Mouse (Mus musculus) brain, embryonic 14.5 days (tissue): Measurements from ENCODE around the gene A730015C16Rik. TPM values are rescaled to one million over a fixed set of nuclear protein-coding genes. Genes with fewer than 3 reads are reported as not detected.

Experiments used
- DNase-seq: peaks from one replicate; pipeline ENCODE4 v3.0.0-alpha.2; 2011; ENCODE audit warnings: low read depth
- CTCF ChIP-seq: fragments of 200-500 bp; IDR thresholded peaks from 2 replicates; pipeline ENCODE4 v1.5.1; 2012; ENCODE audit warnings: inconsistent platforms, mild to moderate bottlenecking, moderate library complexity, borderline replicate concordance; ENCODE audit not compliant: insufficient read depth, insufficient read length; ENCODE audit errors: extremely low read depth
- POLR2A ChIP-seq: fragments of 200-500 bp; IDR thresholded peaks from 2 replicates; pipeline ENCODE4 v1.6.1; 2012; ENCODE audit warnings: mild to moderate bottlenecking, inconsistent platforms, borderline replicate concordance; ENCODE audit not compliant: poor library complexity, insufficient read depth, insufficient read length, severe bottlenecking; ENCODE audit errors: extremely low read depth
- polyA plus RNA-seq: library from polyadenylated mRNA; depleted of rRNA; stranded (reverse); fragments of >200 nt; gene quantifications from 2 replicates; pipeline ENCODE4 v1.2.3, GENCODE M21; 2012

A730015C16Rik gene
- polyA plus RNA-seq, 1 experiment = 0.26 TPM

DNA sequence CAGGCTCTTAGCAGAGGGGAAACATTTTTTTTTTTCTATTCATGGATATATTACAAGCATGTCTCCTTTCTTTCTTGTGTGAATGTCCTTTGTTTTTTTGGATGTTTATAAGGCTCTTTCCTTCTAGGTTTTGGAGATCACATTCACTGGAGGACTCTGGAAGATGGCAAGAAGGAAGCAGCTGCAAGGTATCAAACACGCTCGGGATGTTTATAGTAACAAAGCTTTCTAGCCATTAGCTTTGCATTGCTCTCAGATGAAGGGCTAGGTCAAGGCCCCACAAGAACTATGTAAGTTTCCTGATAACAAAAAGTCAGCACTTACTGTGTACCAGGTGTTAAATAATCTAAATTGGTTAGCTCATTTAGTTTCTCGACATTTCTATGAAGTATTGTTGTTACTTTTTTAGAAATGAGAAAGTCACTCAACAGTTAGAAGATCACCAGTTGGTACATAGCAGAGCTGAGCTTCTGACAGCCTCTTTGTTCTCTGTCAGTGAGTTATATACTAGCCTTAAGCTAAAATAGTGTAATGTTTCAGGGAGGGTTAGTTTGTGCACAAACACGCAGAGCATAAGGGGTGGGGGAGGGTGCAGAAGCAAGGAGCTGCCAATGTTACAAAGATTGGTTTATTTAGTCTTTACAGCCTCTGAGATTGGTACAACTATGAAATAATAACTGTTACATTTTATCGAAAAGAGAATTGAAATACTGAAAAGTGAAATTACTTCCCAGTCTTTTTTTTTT, 2.4 kb downstream of the A730015C16Rik start:
- DNase-seq = no peak
- TF ChIP-seq CTCF = no peak
- no peak for TF ChIP-seq POLR2A

DNA sequence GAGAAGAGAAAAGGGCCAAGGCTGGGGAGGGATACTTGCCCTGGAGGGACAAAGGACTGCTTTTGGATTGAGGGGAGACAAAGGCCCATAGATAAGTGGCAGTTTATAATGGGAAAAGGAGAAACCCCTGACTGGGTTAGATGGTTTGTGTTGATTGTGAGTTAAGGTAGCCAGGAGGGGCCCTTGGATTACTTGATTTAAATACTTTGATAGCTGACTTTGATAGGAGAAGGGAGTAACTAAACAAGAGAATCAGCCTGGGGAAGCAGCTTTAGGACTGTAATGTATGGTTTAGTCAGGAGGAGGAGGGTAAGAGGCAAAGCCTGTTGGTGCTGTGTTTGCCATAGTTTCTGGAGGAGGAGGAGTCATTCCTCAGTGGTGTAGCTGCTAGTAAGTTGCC, 5.1 kb downstream of the A730015C16Rik start:
- TF ChIP-seq CTCF = no peak
- no peak for TF ChIP-seq POLR2A
- DNase-seq = no peak

DNA sequence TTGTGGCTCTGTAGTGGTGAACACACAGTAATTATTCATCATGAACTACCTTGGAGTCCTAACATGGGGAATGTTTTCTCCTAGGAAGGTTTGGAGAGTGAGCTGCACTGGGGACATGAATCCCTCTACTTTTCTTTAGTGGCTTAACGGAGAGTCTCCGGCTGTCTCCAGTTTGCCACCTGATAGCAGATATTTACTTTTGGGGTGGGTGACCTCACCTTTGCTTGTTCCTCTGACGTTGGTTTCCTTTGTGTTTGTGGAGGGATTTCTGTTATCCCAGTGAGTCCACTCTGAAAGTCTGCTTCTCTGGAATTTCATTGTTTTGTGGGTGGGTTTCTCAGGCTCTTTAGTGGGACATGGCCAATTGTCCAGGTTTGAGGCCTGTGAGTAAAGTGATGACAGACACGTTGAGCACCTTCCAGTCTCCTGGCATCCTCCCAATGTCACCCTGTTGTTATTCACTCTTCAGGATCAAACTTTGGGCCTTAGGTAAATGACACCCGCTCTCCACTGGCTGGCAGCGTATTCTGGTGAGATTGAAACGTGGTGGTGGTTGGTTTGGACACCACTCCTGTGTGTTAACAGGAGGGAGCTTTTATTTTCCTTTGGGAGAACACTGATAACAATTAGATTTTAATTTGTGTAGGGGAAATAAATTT, 6.4 kb downstream of the A730015C16Rik start:
- no peak for TF ChIP-seq POLR2A
- TF ChIP-seq CTCF = no peak
- DNase-seq = no peak

DNA sequence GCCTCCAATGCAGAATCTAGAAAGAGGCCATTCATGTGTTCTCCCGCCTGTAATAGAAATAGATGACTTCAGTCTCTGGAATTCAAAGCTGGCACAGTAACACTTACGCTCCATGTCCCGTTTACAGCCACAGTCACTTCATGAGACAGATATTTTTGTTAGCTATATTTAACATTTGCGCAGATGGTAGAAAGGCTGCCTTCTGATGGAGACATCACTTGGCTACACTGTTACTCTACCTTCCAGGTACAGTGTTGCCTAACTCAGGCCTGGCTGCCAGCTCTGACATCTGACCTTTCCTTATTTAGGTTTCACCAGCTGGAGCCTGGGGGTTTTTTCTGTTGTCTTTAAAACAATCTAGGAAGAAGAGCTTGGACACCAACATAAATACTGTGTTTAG, 10.4 kb downstream of the A730015C16Rik start:
- TF ChIP-seq CTCF (no peak), POLR2A (no peak)
- no peak for DNase-seq

- DNase-seq = no peak
- TF ChIP-seq POLR2A (no peak), CTCF (no peak)
Observed at GRCm38 (mm10) chr4:108835496-108835895, 12.9 kb downstream of the A730015C16Rik start.

GRCm38 (mm10) chr4:108834971-108835311, 13.5 kb downstream of the A730015C16Rik start:
- peak; percentile 47 for DNase-seq
- TF ChIP-seq POLR2A (no peak), CTCF (no peak)

GRCm38 (mm10) chr4:108834115-108834970, 14.1 kb downstream of the A730015C16Rik start, which contains the start of gene Txndc12:
TSS of gene Txndc12 (plus strand) at chr4:108834601.
- peak; percentile 98 for DNase-seq
- TF ChIP-seq CTCF (no peak), POLR2A (peak; percentile 19; the same call in 1 of the 2 replicates)

GRCm38 (mm10) chr4:108833828-108834114, 14.6 kb downstream of the A730015C16Rik start:
- TF ChIP-seq CTCF = no peak
- TF ChIP-seq POLR2A = no peak
- DNase-seq = no peak

- TF ChIP-seq CTCF (no peak), POLR2A (peak; percentile 69)
- DNase-seq = peak; percentile 99
Observed at GRCm38 (mm10) chr4:108832916-108833827, 15.2 kb downstream of the A730015C16Rik start, which contains the start of gene Btf3l4. TSS of gene Btf3l4 (minus strand) at chr4:108833614.

GRCm38 (mm10) chr4:108830698-108831097, 17.7 kb downstream of the A730015C16Rik start:
- TF ChIP-seq POLR2A (no peak), CTCF (no peak)
- DNase-seq = no peak
